Mouse (Mus musculus) heart, embryonic 14.5 days (tissue): ENCODE data around the gene Nabp1. TPM values are rescaled to one million over a fixed set of nuclear protein-coding genes. Genes with fewer than 3 reads are reported as not detected.
A peak's percentile ranks its signal among the peaks of the same experiment; 100 is the strongest.

ENCODE experiments used
- ATAC-seq: fragments of 200-750 bp; cut with Nextera tagmentation; 2 replicates; pipeline ENCODE4 v1.8.0; 2017; ENCODE audit warnings: low read depth, moderate TSS enrichment; ENCODE audit not compliant: insufficient number of reproducible peaks, insufficient read depth, low FRiP score
- H3K27ac ChIP-seq, 2 experiments: fragments of 200-500 bp in 1 of 2; fragments of 300-500 bp in 1 of 2; sonication (generic) in 1 of 2; replicated peaks in 1 of 2; 2 replicates each; pipeline ENCODE4 v1.5.1; 2012 to 2014; ENCODE audit warnings: low read depth in 2 of 2, low read length in 2 of 2, control low read depth in 1 of 2, mild to moderate bottlenecking in 1 of 2, mixed read lengths in 1 of 2; ENCODE audit not compliant: control insufficient read depth in 1 of 2, insufficient read depth in 1 of 2
- H3K27me3 ChIP-seq: fragments of 300-500 bp; sonication (generic); 2 replicates; pipeline ENCODE4 v1.6.1; 2014; ENCODE audit warnings: mild to moderate bottlenecking, low read length, control low read depth; ENCODE audit not compliant: control insufficient read depth, insufficient read depth
- H3K36me3 ChIP-seq: fragments of 300-500 bp; sonication (generic); 2 replicates; pipeline ENCODE4 v1.6.1; 2014; ENCODE audit warnings: mild to moderate bottlenecking, control low read depth, low read length, mixed read lengths; ENCODE audit not compliant: control insufficient read depth, insufficient read depth
- H3K4me1 ChIP-seq, 2 experiments: fragments of 200-500 bp in 1 of 2; fragments of 300-500 bp in 1 of 2; sonication (generic) in 1 of 2; 2 replicates each; pipeline ENCODE4 v1.6.1; 2012 to 2014; ENCODE audit warnings: low read length in 2 of 2, control low read depth in 1 of 2, mixed read lengths in 1 of 2; ENCODE audit not compliant: control insufficient read depth in 2 of 2, insufficient read depth in 2 of 2
- H3K4me2 ChIP-seq: fragments of 300-500 bp; sonication (generic); 2 replicates; pipeline ENCODE4 v1.6.1; 2014; ENCODE audit warnings: mild to moderate bottlenecking, low read length
- H3K4me3 ChIP-seq, 2 experiments: fragments of 200-500 bp in 1 of 2; fragments of 300-500 bp in 1 of 2; sonication (generic) in 1 of 2; 2 replicates each; pipeline ENCODE4 v1.5.1; 2012 to 2014; ENCODE audit warnings: low read length in 2 of 2, mild to moderate bottlenecking in 2 of 2, control low read depth in 1 of 2, low read depth in 1 of 2, moderate library complexity in 1 of 2; ENCODE audit not compliant: control insufficient read depth in 1 of 2, insufficient read depth in 1 of 2
- H3K9ac ChIP-seq: fragments of 300-500 bp; sonication (generic); 2 replicates; pipeline ENCODE4 v1.6.1; 2014; ENCODE audit warnings: mild to moderate bottlenecking, low read length
- H3K9me3 ChIP-seq: fragments of 300-500 bp; sonication (generic); 2 replicates; pipeline ENCODE4 v1.6.1; 2016; ENCODE audit warnings: low read length, control low read depth; ENCODE audit not compliant: control insufficient read depth
- WGBS: fragments of 180-500 bp; shearing (Covaris S2); extraction: QIAGEN DNeasy Blood & Tissue Kit; methylation state at CpG from one replicate; pipeline ENCODE4 v1.1.7; 2014; 5-methylcytosine and 5-hydroxymethylcytosine counted together
- polyA plus RNA-seq: library from polyadenylated mRNA; unstranded; fragments of >200 nt; fragmentation: Nextera tagmentation; extraction: Ambion mirVana; gene quantifications from 2 replicates; pipeline ENCODE4 v1.2.1, GENCODE M21; 2014

The Nabp1 gene
- polyA plus RNA-seq, 1 experiment from 2014 or later = 19.8 TPM

DNA sequence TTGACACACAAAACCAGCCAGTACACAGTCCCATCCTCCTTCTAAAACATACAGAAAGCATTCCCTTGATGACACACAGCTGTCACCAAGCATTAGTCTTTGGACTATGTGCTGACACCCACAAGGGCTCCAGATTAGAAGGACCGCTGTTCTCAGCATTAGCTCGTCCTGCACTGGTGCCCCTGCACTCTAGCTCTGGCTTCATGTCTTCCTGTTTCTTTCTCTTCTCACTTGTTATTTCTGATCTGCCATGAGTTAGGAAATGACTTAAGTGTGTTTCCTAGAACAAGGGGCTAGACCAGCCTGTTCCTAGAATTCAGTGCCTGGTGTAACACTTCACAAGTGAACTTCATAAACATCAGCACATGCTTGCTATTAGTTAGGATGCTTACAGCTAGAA is 36.2 kb upstream of the Nabp1 start:
- Histone ChIP-seq H3K9ac (no peak overlapping the region), H3K4me1 (peaks cover 14 to 22% of the 10 kb centered on the region in 2 experiments), H3K27ac (peak overlapping the region; percentile 80 to 85), H3K27me3 (no peaks in the 10 kb centered on the region), H3K4me3 (no peak overlapping the region), H3K9me3 (no peaks in the 10 kb centered on the region), H3K36me3 (no peaks in the 10 kb centered on the region), H3K4me2 (no peak overlapping the region)
- WGBS = 14% methylated on average over 2 of the region's 2 CpGs
- ATAC-seq = peak; percentile 50; the same call in 1 of the 2 replicates

DNA sequence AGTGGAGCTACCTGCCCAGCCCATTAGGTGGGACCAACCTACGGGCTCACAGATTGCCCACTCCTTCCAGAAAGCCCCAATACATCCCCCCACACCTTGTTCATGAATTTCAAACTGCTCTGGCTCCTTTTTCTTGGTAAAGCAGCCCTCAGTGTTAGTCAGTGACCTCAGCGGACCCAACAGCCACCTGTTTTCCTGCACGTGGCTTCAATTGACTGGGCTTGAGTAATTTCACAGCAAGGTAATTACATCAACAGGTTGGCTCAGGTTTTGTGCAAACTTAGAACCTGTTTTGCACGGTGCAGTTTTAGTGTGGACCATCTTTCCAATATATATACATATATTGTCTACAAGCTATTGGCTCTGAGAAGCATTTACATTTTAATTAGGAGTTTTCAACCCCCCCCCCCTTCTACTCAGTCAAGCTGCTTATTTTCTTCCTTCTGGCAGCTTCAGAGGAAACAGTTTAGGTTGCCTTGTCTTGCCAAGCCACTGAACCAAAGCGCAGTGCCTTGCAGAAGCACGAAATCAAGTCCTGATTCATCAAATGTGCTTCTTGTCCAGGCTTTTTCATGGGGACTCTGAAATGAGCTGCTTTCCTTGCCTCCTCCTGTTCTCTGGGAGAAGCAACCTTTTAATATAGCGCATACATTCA is 35.0 kb upstream of the Nabp1 start:
- 89% methylated on average over 7 of the region's 7 CpGs for WGBS
- Histone ChIP-seq H3K9me3 (no peaks in the 10 kb centered on the region), H3K36me3 (no peaks in the 10 kb centered on the region), H3K4me3 (no peak overlapping the region), H3K27ac (no peak overlapping the region), H3K9ac (no peak overlapping the region), H3K4me1 (peaks cover 20 to 34% of the 10 kb centered on the region in 2 experiments), H3K27me3 (no peaks in the 10 kb centered on the region), H3K4me2 (no peak overlapping the region)
- ATAC-seq = no peak

DNA sequence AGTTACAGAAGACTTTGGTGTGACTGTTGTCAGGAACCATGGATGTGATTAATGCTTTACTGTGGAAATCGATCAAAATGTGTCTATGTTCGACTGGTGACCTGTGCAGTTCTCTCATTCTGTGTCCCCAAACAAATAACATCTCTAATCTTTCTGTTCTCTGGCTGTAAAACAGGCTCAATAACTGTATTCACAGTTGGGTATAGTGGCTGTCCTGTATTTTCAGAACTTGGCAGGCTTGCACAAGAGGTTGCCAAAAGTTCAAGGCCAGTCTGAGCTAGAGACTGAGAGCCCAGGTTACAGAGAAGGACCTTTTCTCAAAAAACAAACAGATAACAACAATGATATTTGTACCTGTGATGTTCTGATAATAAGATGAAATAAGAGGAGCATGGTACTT is 34.1 kb upstream of the Nabp1 start:
- Histone ChIP-seq H3K36me3 (no peaks in the 10 kb centered on the region), H3K9ac (no peak overlapping the region), H3K4me3 (no peak overlapping the region), H3K4me1 (peaks cover 22 to 34% of the 10 kb centered on the region in 2 experiments), H3K4me2 (no peak overlapping the region), H3K9me3 (no peaks in the 10 kb centered on the region), H3K27me3 (no peaks in the 10 kb centered on the region), H3K27ac (no peak overlapping the region)
- 94% methylated on average over 2 of the region's 2 CpGs for WGBS
- ATAC-seq = no peak

DNA sequence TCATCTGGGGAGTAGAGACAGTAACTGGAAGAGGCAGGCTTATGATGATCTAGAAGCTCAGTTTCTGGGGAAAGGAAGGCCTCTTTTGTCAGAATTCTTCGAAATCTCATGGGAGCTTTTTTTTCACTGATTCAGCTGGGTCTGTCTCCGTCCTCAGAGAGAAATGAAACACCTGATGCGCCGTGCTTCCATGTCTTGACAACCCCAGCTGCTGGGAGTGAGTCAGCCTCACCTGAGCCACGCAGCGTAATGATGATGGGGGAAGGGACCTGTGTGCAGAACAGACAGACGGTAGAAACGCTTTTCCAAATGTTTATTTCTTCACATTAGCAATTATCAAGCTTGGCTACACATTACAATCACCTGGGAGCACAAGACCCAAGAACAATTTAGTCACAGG is 31.6 kb upstream of the Nabp1 start:
- WGBS = 74% methylated on average over 8 of the region's 8 CpGs
- Histone ChIP-seq H3K36me3 (no peaks in the 10 kb centered on the region), H3K4me3 (no peak overlapping the region), H3K9ac (no peak overlapping the region), H3K27ac (peak overlapping the region; percentile 40 to 75), H3K27me3 (no peaks in the 10 kb centered on the region), H3K4me2 (no peak overlapping the region), H3K4me1 (peaks cover 16 to 24% of the 10 kb centered on the region in 2 experiments), H3K9me3 (no peaks in the 10 kb centered on the region)
- no peak for ATAC-seq

DNA sequence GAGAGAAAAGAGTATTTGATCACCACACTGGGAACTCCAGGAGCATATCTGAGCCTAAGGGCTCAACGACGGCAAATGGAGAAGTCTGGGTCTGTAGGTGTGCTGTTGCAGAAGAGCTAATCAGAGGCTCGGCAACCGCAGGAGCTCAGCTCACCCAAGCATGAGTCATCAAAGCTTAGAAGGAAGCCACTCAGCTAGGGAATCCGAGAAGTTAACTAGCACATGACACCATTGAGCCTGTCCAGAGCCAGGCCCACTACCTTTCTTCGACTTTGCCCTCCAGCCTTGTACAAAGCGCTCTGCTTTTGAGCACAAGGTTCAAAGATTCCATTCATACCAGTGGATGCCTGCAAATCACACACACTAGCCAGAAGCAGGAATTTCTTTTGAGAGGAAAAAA is 30.9 kb upstream of the Nabp1 start:
- H3K4me3 ChIP-seq = no peak overlapping the region
- H3K9ac ChIP-seq = 0 out of 2 replicates have a peak overlapping the region, but pooled peaks have one; percentile 4
- no peaks in the 10 kb centered on the region for H3K27me3 ChIP-seq
- no peaks in the 10 kb centered on the region for H3K36me3 ChIP-seq
- peak; percentile 83 for ATAC-seq
- H3K27ac ChIP-seq = peak overlapping the region; percentile 75 to 81
- 2% methylated on average over 7 of the region's 7 CpGs for WGBS
- peak overlapping the region; percentile 41 for H3K4me2 ChIP-seq
- peaks cover 11 to 17% of the 10 kb centered on the region in 2 experiments for H3K4me1 ChIP-seq
- no peaks in the 10 kb centered on the region for H3K9me3 ChIP-seq

DNA sequence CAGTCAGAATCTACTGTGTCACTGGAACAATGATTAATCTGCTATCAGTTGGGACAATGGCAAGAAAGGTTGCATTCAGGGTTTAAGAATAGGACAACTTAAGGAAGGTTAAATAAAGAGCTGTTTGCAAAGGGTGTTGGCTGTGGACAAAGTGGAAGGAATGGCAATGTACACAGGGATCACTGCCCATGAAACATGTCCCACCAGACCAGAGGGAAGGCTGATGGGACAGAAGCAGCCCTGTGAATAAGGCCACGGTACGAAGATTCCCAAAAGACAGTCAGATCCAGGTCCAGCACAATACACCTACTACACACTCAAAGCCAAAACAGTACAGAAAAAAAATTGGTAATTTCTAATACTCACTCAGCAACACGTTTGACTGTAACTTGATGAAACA is 30.3 kb upstream of the Nabp1 start:
- Histone ChIP-seq H3K9me3 (no peaks in the 10 kb centered on the region), H3K36me3 (no peaks in the 10 kb centered on the region), H3K27ac (peak overlapping the region; percentile 73 to 75; a peak in 3 of 4 replicates), H3K9ac (peak overlapping the region; percentile 23; the same call in 1 of the 2 replicates), H3K4me3 (no peak overlapping the region), H3K4me2 (peak overlapping the region; percentile 41), H3K27me3 (no peaks in the 10 kb centered on the region), H3K4me1 (peaks cover 10 to 17% of the 10 kb centered on the region in 2 experiments)
- no peak for ATAC-seq
- 56% methylated on average over 3 of the region's 3 CpGs for WGBS

DNA sequence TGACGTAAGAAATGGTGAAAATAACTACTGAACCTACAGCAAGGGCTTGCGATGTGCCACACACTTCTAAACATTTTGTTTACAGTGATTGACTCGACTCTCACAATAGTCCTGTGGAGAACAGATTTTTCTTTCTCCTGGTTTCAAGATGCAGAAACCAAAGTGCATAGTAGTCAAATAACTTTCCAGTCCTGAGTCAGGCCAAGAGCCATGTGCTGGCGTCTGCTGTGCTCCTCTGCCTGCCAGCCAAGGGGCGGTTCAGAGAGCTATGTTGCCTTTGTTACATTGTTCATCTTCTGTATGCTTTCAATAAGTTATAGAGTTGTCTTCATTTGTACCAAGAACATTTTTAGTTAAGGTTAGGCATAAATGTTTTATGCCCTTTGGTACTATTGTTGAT is 29.2 kb upstream of the Nabp1 start:
- H3K4me2 ChIP-seq = no peak overlapping the region
- H3K4me1 ChIP-seq = peaks cover 10 to 21% of the 10 kb centered on the region in 2 experiments
- H3K36me3 ChIP-seq = no peaks in the 10 kb centered on the region
- ATAC-seq = no peak
- no peak overlapping the region for H3K9ac ChIP-seq
- H3K9me3 ChIP-seq = no peaks in the 10 kb centered on the region
- no peaks in the 10 kb centered on the region for H3K27me3 ChIP-seq
- WGBS = 75% methylated on average over 5 of the region's 5 CpGs
- H3K27ac ChIP-seq = peak overlapping the region; percentile 37 to 47; a peak in 2 of 4 replicates
- H3K4me3 ChIP-seq = no peak overlapping the region

DNA sequence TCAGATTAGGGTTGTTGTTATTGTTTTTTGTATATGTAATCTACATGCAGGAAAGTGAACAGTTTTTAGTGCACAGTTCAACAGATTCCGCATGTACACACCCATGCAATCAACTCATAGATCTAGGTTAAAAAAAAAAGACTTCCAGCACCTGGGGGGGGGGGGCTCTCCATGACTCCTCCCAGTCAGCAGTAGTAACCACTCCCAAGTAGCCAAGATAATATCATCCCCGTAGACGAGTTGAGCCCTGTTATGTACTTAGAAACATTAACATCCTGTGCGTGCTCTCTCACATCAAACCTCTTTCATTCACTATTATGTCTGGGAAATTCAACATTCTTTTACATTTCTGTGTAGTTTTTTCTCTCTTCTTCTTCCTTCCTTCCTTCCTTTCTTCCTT is 28.0 kb upstream of the Nabp1 start:
- H3K9ac ChIP-seq = no peak overlapping the region
- H3K27ac ChIP-seq = no peak overlapping the region
- 74% methylated on average over 4 of the region's 4 CpGs for WGBS
- no peaks in the 10 kb centered on the region for H3K9me3 ChIP-seq
- no peaks in the 10 kb centered on the region for H3K27me3 ChIP-seq
- H3K4me3 ChIP-seq = no peak overlapping the region
- peaks cover 12 to 21% of the 10 kb centered on the region in 2 experiments for H3K4me1 ChIP-seq
- H3K36me3 ChIP-seq = no peaks in the 10 kb centered on the region
- no peak for ATAC-seq
- H3K4me2 ChIP-seq = no peak overlapping the region
